ENCODE assay signal across 25 mouse cellular contexts in genomic region chr12:9357856-9358255, GRCm38 (mm10).
"Had no signal": no experiment of that assay in that cellular context is flagged by ENCODE, and none has a peak within 500 bp of the region (broad histone marks: within the 10 kb centered on the region; RNA-seq: fewer than 3 reads in every experiment).

No protein-coding gene starts in this region.

- H3K4me3 ChIP-seq: heart, adult 2 months; heart, embryonic 13.5 days; heart, embryonic 15.5 days; hindbrain, embryonic 13.5 days; hindbrain, embryonic 15.5 days; kidney, embryonic 15.5 days; limb, embryonic 13.5 days; limb, embryonic 15.5 days; liver, embryonic 12.5 days had no signal

- H3K9me3 ChIP-seq: heart, embryonic 13.5 days; heart, embryonic 15.5 days; hindbrain, embryonic 13.5 days; hindbrain, embryonic 15.5 days; kidney, embryonic 15.5 days; limb, embryonic 13.5 days; limb, embryonic 15.5 days; liver, embryonic 12.5 days had no signal

- H3K27ac ChIP-seq: heart, adult 2 months; heart, embryonic 13.5 days; heart, embryonic 15.5 days; hindbrain, embryonic 13.5 days; hindbrain, embryonic 15.5 days; hindbrain, postnatal 0 days; kidney, embryonic 15.5 days; kidney, postnatal 0 days; limb, embryonic 13.5 days; limb, embryonic 15.5 days; liver, embryonic 12.5 days; liver, embryonic 14.5 days had no signal

- H3K4me2 ChIP-seq: heart, embryonic 13.5 days; heart, embryonic 15.5 days; hindbrain, embryonic 13.5 days; hindbrain, embryonic 15.5 days; kidney, embryonic 15.5 days; limb, embryonic 13.5 days; limb, embryonic 15.5 days; liver, embryonic 12.5 days had no signal

- DNase-seq: gastrocnemius, postnatal 14 days; gastrocnemius, postnatal 36 days; heart, adult 2 months; heart, postnatal 14 days; heart, postnatal 36 days; kidney, adult 11 months; kidney, adult 2 months; kidney, adult 9 months; kidney, postnatal 14 days; kidney, postnatal 36 days; layer of hippocampus, adult 9-11 months; layer of hippocampus, postnatal 36 days; left cerebral cortex, postnatal 4 days had no signal

- H3K36me3 ChIP-seq: heart, embryonic 13.5 days; heart, embryonic 15.5 days; hindbrain, embryonic 13.5 days; hindbrain, embryonic 15.5 days; kidney, embryonic 15.5 days; limb, embryonic 13.5 days; limb, embryonic 15.5 days; liver, embryonic 12.5 days had no signal

- H3K4me1 ChIP-seq: heart, embryonic 13.5 days; heart, embryonic 15.5 days; hindbrain, embryonic 13.5 days; hindbrain, embryonic 15.5 days; kidney, embryonic 15.5 days; liver, embryonic 12.5 days had no signal

- H3K27me3 ChIP-seq: heart, embryonic 15.5 days; hindbrain, embryonic 13.5 days; hindbrain, embryonic 15.5 days; kidney, embryonic 15.5 days; limb, embryonic 13.5 days; limb, embryonic 15.5 days; liver, embryonic 12.5 days had no signal

- H3K9ac ChIP-seq: heart, embryonic 13.5 days; heart, embryonic 15.5 days; hindbrain, embryonic 13.5 days; hindbrain, embryonic 15.5 days; kidney, embryonic 15.5 days; limb, embryonic 13.5 days; limb, embryonic 15.5 days; liver, embryonic 12.5 days; liver, embryonic 14.5 days had no signal

- ATAC-seq: hindbrain, postnatal 0 days; intestine, embryonic 16.5 days; liver, embryonic 12.5 days had no signal
